Mouse (Mus musculus): ENCODE data around the gene Ces1g.

The Ces1g gene

DNA sequence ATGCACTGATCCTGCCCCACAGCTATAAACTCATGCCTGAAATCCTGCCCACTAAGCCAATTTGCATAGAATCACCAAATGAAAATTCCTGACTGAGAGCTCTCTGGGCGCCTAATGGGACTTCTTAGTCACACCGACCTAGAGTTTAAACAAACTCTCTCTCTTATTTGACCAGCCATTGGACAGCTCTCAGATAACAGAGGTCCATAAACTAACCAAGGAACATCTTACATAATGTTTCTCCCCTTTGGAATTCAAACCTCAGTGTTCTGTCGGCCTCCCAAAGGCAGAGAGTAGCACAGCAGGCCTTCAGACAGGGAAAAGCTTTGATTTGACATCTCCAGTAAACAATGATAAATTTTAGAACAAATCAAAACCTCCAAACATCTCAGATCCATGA is at the start of gene Ces1g:
Gene Ces1g (minus strand): TSS at position 102 of the 400 bp plus-strand sequence.
- no peak for DNase-seq (ENCODE audit: extremely low read depth, low read depth, low spot score)

DNA sequence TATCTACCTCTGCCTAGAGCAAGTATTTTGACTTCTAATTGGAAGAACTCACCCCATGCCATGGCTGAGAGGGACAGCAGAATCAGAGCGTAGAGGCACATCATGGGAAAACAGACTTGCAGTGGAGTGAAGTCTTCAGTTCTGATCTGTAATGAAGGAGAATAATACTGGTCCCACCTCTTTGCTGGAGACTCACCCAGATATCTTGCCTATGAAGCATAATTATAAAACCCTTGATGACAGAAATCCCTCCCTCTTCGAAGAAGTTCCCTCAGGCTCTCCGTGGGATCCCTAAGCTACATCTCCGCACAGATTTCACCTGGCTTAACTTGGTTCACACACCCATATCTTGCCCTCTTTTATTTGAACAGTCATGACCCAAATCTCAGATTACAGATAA is 42.5 kb upstream of the Ces1g start, which contains the start of gene Ces1h:
Gene Ces1h (minus strand): TSS at position 101 of the 400 bp plus-strand sequence.
- DNase-seq (ENCODE audit: extremely low read depth, low read depth, low spot score): no peak

- DNase-seq (ENCODE audit: extremely low read depth, low read depth, low spot score): no peak
These were observed 32.4 kb upstream of the Ces1g start for GRCm38 (mm10) chr8:93369481-93369880.

DNA sequence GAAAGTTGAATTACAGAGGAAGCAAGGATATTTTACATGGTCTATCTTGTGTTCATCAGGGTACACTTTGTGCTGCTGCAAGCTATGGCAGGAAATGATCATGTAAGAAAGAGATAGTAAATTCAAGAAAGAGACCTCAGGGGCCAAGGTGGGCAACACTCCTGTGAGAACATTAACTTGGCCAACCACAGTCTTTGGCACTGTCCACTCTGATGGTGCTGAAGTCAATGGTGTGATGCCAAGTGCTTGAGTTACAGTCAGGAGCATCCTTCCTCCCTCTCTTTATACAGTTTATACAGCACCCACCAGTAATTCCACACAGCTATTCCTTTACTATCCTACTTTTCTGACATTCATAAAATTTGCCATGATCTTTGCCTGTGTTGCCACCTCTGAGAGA is 23.0 kb upstream of the Ces1g start:
- DNase-seq (ENCODE audit: extremely low read depth, low read depth, low spot score): no peak

GRCm38 (mm10) chr8:93339531-93339930 is 2.4 kb upstream of the Ces1g start:
- no peak for DNase-seq (ENCODE audit: extremely low read depth, low read depth, low spot score)

- no peak for DNase-seq (ENCODE audit: extremely low read depth, low read depth, low spot score)
These were observed 4.4 kb downstream of the Ces1g start for GRCm38 (mm10) chr8:93332703-93333102.

DNA sequence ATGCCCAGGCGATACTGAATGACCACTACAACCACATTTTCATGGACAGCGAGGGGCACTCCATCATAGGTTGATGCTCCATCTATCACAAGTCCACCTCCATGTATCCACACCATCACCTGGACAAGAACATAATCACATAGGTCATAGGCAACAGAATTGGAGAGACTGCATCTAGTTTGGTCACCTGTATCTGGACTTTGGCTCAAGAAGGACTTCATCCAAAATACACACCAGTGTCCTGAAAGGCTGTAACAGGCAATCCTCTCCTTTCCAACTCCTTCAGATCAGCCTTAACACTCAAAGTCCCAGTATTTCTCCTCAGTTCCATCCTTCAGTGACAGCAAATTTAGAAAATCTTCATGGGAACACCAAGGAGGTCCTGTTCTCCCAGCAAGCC is 6.0 kb downstream of the Ces1g start:
- DNase-seq (ENCODE audit: extremely low read depth, low read depth, low spot score): no peak

GRCm38 (mm10) chr8:93325123-93325522 is 12.0 kb downstream of the Ces1g start:
- no peak for DNase-seq (ENCODE audit: extremely low read depth, low read depth, low spot score)

GRCm38 (mm10) chr8:93317031-93317430 is 20.1 kb downstream of the Ces1g start:
- no peak for DNase-seq (ENCODE audit: extremely low read depth, low read depth, low spot score)

DNA sequence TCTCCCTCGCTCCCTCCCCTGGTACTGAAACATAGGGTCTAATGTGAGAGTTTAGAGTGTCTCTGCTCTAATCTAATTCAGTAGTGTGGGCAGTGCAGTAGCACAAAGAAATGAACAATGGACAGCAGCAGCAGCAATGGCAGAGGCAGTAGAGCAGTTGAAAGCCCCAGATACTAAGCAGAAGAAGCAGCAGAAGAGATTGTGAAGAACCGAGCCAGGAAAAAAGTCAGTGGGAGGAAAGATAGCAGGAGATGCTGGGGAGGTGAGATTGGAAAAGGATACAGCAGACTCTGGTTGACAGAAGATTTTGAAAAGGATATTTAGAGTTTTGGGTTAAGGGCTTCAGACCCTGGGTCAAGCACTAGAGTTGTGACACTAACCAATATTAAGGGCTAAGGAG is 21.6 kb downstream of the Ces1g start:
- no peak for DNase-seq (ENCODE audit: extremely low read depth, low read depth, low spot score)

DNA sequence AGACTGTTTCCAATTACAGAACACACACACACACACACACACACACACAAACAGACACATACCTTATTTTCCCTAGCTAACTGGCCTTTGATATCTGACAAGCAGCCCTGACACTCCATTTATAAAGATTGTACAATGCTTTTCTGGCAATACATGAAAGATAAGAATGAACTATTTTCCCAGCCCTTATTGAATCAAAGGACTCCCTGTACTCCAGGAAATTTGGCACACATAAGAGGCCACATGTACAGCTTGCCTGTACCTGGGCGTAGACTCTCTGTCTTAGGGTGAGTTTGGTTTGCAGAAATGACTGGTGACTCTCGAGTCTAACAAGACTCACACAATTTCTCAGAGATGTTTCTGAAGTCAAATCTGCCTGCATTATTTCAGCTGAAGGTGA is 53.2 kb downstream of the Ces1g start:
- no peak for DNase-seq (ENCODE audit: extremely low read depth, low read depth, low spot score)

- DNase-seq (ENCODE audit: extremely low read depth, low read depth, low spot score): no peak
These were observed 54.8 kb downstream of the Ces1g start for GRCm38 (mm10) chr8:93282349-93282748.

- no peak for DNase-seq (ENCODE audit: extremely low read depth, low read depth, low spot score)
These were observed 57.6 kb downstream of the Ces1g start, which contains the start of gene Ces1f for GRCm38 (mm10) chr8:93279556-93279955. Gene Ces1f, minus strand, starts transcription at chr8:93279747.

GRCm38 (mm10) chr8:93278176-93278805 is 58.8 kb downstream of the Ces1g start:
- no peak for DNase-seq (ENCODE audit: extremely low read depth, low read depth, low spot score)

DNA sequence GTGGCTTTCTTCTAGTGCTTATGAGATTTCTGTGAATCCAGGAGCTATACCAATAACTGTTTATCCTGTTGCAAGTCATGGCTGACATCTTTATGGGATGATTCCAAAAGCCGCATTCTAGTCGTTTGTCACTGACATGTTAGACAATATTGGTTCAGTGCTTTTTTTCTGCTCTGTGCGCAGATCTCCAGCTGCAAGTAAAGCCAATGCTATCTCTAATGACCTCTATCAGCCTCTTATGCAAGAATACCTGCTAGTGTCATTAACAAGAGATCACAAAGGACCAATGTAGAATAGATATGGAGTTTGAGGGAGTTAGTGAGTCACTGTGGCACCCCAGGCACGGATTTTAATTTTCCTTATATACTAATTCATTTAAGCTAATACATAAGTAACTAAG is 62.5 kb downstream of the Ces1g start:
- DNase-seq (ENCODE audit: extremely low read depth, low read depth, low spot score): no peak

GRCm38 (mm10) chr8:93273321-93273720 is 63.8 kb downstream of the Ces1g start:
- no peak for DNase-seq (ENCODE audit: extremely low read depth, low read depth, low spot score)

DNA sequence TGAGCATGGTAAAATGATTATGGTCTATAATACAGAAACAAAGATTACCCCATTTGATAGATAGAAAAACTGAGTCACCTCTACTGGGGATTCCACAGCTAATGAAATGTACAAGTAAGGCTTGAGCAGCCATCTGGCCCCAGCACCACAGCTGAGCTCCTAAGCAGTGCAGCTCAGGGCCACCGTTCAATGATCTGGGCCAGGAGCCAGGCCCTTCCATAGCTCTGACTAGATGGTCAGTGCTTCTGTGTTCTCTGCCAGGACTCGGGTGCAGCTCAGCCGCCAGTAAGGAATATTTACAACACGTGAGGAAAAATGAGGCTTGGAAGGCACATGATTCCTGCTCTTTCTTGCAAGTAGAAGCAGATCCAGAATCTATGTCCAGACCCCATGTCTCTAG is 64.4 kb downstream of the Ces1g start:
- no peak for DNase-seq (ENCODE audit: extremely low read depth, low read depth, low spot score)

DNA sequence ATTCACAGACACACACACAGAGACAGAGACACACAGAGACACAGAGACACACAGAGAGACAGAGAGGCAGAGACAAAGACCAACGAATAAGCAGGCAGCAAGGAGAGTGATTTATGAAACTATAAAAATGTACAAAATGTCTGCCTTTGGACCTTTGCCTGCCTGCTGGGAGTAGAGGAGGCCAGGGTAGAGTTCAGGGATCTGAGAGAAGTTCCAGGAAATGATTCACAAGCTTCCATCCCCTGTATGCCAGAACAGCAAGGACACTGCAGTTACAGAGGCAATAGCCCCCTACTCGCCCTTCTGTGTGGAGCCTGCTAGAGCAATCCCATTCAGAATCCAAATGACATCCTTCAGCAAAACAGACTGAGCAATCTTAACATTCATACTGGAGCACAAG is 75.7 kb downstream of the Ces1g start:
- DNase-seq (ENCODE audit: extremely low read depth, low read depth, low spot score): no peak

- no peak for DNase-seq (ENCODE audit: extremely low read depth, low read depth, low spot score)
These were observed 84.6 kb downstream of the Ces1g start for GRCm38 (mm10) chr8:93252400-93252925.

Measured in fat pad, adult 2 months (tissue).